Mouse (Mus musculus) MEL (cell line): Measurements from ENCODE around the gene Pip4k2c. TPM values are rescaled to one million over a fixed set of nuclear protein-coding genes. Genes with fewer than 3 reads are reported as not detected.

Experiments
- DNase-seq: peaks from one replicate; pipeline ENCODE4 v3.0.0; 2011; ENCODE audit warnings: low read depth, low spot score
- H3K27ac ChIP-seq: 2 replicates; pipeline ENCODE4 v1.5.1; 2012; ENCODE audit warnings: low read depth, mild to moderate bottlenecking, control low read depth, low read length, moderate library complexity; ENCODE audit not compliant: control insufficient read depth
- H3K27me3 ChIP-seq, 2 experiments: fragments of 150-350 bp in 1 of 2; sonication (generic) in 1 of 2; 2 replicates each; pipeline ENCODE4 v1.6.1; 2012; ENCODE audit warnings: low read length in 2 of 2, mild to moderate bottlenecking in 2 of 2, improper control_type of control experiment in 1 of 2, moderate library complexity in 1 of 2; ENCODE audit not compliant: insufficient read depth in 2 of 2, control insufficient read depth in 1 of 2
- H3K36me3 ChIP-seq, 2 experiments: 2 replicates each; pipeline ENCODE4 v1.6.1; 2012 to 2014; ENCODE audit warnings: low read length in 2 of 2, improper control_type of control experiment in 1 of 2, inconsistent platforms in 1 of 2, mild to moderate bottlenecking in 1 of 2; ENCODE audit not compliant: insufficient read depth in 2 of 2, control insufficient read depth in 1 of 2
- H3K4me1 ChIP-seq, 2 experiments: fragments of 150-350 bp in 1 of 2; sonication (generic) in 1 of 2; 2 replicates each; pipeline ENCODE4 v1.6.1; 2012; ENCODE audit warnings: low read length in 2 of 2, improper control_type of control experiment in 1 of 2, mild to moderate bottlenecking in 1 of 2; ENCODE audit not compliant: insufficient read depth in 2 of 2, control insufficient read depth in 1 of 2
- H3K4me3 ChIP-seq, 2 experiments: fragments of 150-350 bp in 1 of 2; sonication (generic) in 1 of 2; 2 replicates each; pipeline ENCODE4 v1.5.1; 2012; ENCODE audit warnings: low read depth in 2 of 2, low read length in 2 of 2, mild to moderate bottlenecking in 2 of 2, moderate library complexity in 2 of 2, control low read depth in 1 of 2, improper control_type of control experiment in 1 of 2; ENCODE audit not compliant: control insufficient read depth in 1 of 2, insufficient read depth in 1 of 2
- H3K79me2 ChIP-seq: 2 replicates; pipeline ENCODE4 v1.6.1; 2012; ENCODE audit warnings: mild to moderate bottlenecking, low read length, moderate library complexity; ENCODE audit not compliant: control insufficient read depth, poor library complexity, insufficient read depth
- H3K9ac ChIP-seq: 2 replicates; pipeline ENCODE4 v1.6.1; 2012; ENCODE audit warnings: low read depth, mild to moderate bottlenecking, control low read depth, low read length, moderate library complexity; ENCODE audit not compliant: control insufficient read depth, poor library complexity, severe bottlenecking
- H3K9me3 ChIP-seq: fragments of 150-350 bp; sonication (generic); replicated peaks from 2 replicates; pipeline ENCODE4 v1.6.1; 2012; ENCODE audit warnings: mild to moderate bottlenecking, low read length, improper control_type of control experiment, moderate library complexity; ENCODE audit not compliant: insufficient read depth
- BHLHE40 ChIP-seq: IDR thresholded peaks from 2 replicates; pipeline ENCODE4 v1.6.1; 2012; ENCODE audit warnings: low read depth, mild to moderate bottlenecking, inconsistent platforms, low read length, improper control_type of control experiment, borderline replicate concordance
- CHD1 ChIP-seq: IDR thresholded peaks from 2 replicates; pipeline ENCODE4 v1.6.1; 2012; ENCODE audit warnings: low read depth, mild to moderate bottlenecking, inconsistent platforms, low read length, improper control_type of control experiment
- CHD2 ChIP-seq: IDR thresholded peaks from 2 replicates; pipeline ENCODE4 v1.6.1; 2011; ENCODE audit warnings: low read length, improper control_type of control experiment
- CTCF ChIP-seq, 3 experiments: IDR thresholded peaks in 2 of 3; conservative IDR thresholded peaks in 1 of 3; 2 replicates each; pipeline ENCODE4 v1.5.1; 2011 to 2012; ENCODE audit warnings: low read length in 3 of 3, low read depth in 2 of 3, mild to moderate bottlenecking in 2 of 3, improper control_type of control experiment in 1 of 3, inconsistent platforms in 1 of 3, mixed read lengths in 1 of 3, moderate library complexity in 1 of 3; ENCODE audit not compliant: control insufficient read depth in 1 of 3, insufficient read depth in 1 of 3, poor library complexity in 1 of 3, severe bottlenecking in 1 of 3
- E2F4 ChIP-seq: IDR thresholded peaks from 2 replicates; pipeline ENCODE4 v1.6.1; 2011; ENCODE audit warnings: low read depth, low read length, improper control_type of control experiment, borderline replicate concordance
- ELF1 ChIP-seq: IDR thresholded peaks from 2 replicates; pipeline ENCODE4 v1.6.1; 2014; ENCODE audit warnings: low read depth, mild to moderate bottlenecking, inconsistent platforms, low read length, improper control_type of control experiment, moderate library complexity
- EP300 ChIP-seq, 2 experiments: IDR thresholded peaks; 2 replicates each; pipeline ENCODE4 v1.6.1; 2011; ENCODE audit warnings: improper control_type of control experiment in 2 of 2, low read length in 2 of 2, low read depth in 1 of 2, mild to moderate bottlenecking in 1 of 2
- ETS1 ChIP-seq: IDR thresholded peaks from 2 replicates; pipeline ENCODE4 v1.6.1; 2012; ENCODE audit warnings: low read depth, mild to moderate bottlenecking, inconsistent platforms, low read length, improper control_type of control experiment, moderate library complexity
- GABPA ChIP-seq: IDR thresholded peaks from 2 replicates; pipeline ENCODE4 v1.6.1; 2012; ENCODE audit warnings: low read depth, mild to moderate bottlenecking, inconsistent platforms, low read length, improper control_type of control experiment, moderate library complexity
- GATA1 ChIP-seq: IDR thresholded peaks from 2 replicates; pipeline ENCODE4 v1.6.1; 2011; ENCODE audit warnings: low read depth, low read length, improper control_type of control experiment
- HCFC1 ChIP-seq: IDR thresholded peaks from 2 replicates; pipeline ENCODE4 v1.6.1; 2012; ENCODE audit warnings: low read depth, mild to moderate bottlenecking, inconsistent platforms, low read length, improper control_type of control experiment, moderate library complexity
- KAT2A ChIP-seq: conservative IDR thresholded peaks from 2 replicates; pipeline ENCODE4 v1.6.1; 2012; ENCODE audit warnings: low read depth, low read length, improper control_type of control experiment, inconsistent platforms
- MAFK ChIP-seq: IDR thresholded peaks from 2 replicates; pipeline ENCODE4 v1.6.1; 2011; ENCODE audit warnings: low read depth, mild to moderate bottlenecking, low read length, improper control_type of control experiment, borderline replicate concordance
- MAX ChIP-seq: IDR thresholded peaks from 2 replicates; pipeline ENCODE4 v1.6.1; 2011; ENCODE audit warnings: low read length, improper control_type of control experiment
- MAZ ChIP-seq: IDR thresholded peaks from 2 replicates; pipeline ENCODE4 v1.6.1; 2012; ENCODE audit warnings: low read depth, mild to moderate bottlenecking, inconsistent platforms, low read length, improper control_type of control experiment
- MEF2A ChIP-seq: IDR thresholded peaks from 2 replicates; pipeline ENCODE4 v1.6.1; 2014; ENCODE audit warnings: low read depth, mild to moderate bottlenecking, inconsistent platforms, low read length, improper control_type of control experiment; ENCODE audit not compliant: poor library complexity, insufficient replicate concordance, severe bottlenecking; ENCODE audit errors: extremely low read depth
- MXI1 ChIP-seq: IDR thresholded peaks from 2 replicates; pipeline ENCODE4 v1.6.1; 2011; ENCODE audit warnings: mild to moderate bottlenecking, low read depth, low read length, improper control_type of control experiment
- MYB ChIP-seq: IDR thresholded peaks from 2 replicates; pipeline ENCODE4 v1.6.1; 2011; ENCODE audit warnings: mild to moderate bottlenecking, low read depth, low read length, improper control_type of control experiment
- MYC ChIP-seq: IDR thresholded peaks from 2 replicates; pipeline ENCODE4 v1.6.1; 2011; ENCODE audit warnings: low read depth, mild to moderate bottlenecking, low read length, improper control_type of control experiment, moderate library complexity
- NELFE ChIP-seq: IDR thresholded peaks from 2 replicates; pipeline ENCODE4 v1.6.1; 2011; ENCODE audit warnings: low read depth, low read length, improper control_type of control experiment
- NRF1 ChIP-seq: IDR thresholded peaks from 2 replicates; pipeline ENCODE4 v1.6.1; 2014; ENCODE audit warnings: low read depth, mild to moderate bottlenecking, inconsistent platforms, low read length, improper control_type of control experiment, moderate library complexity; ENCODE audit not compliant: poor library complexity, insufficient read depth, severe bottlenecking
- POLR2A ChIP-seq, 2 experiments: IDR thresholded peaks; 2 replicates each; pipeline ENCODE4 v1.6.1; 2011 to 2012; ENCODE audit warnings: low read length in 2 of 2, mild to moderate bottlenecking in 2 of 2, control low read depth in 1 of 2, improper control_type of control experiment in 1 of 2, low read depth in 1 of 2, moderate library complexity in 1 of 2; ENCODE audit not compliant: control insufficient read depth in 1 of 2, insufficient read depth in 1 of 2, poor library complexity in 1 of 2
- POLR2AphosphoS2 ChIP-seq: IDR thresholded peaks from 2 replicates; pipeline ENCODE4 v1.6.1; 2011; ENCODE audit warnings: low read length, improper control_type of control experiment
- POLR2AphosphoS5 ChIP-seq: IDR thresholded peaks from 2 replicates; pipeline ENCODE4 v1.6.1; 2012; ENCODE audit warnings: low read depth, borderline replicate concordance, mild to moderate bottlenecking, inconsistent platforms, low read length, moderate library complexity, mixed read lengths
- RAD21 ChIP-seq: IDR thresholded peaks from 2 replicates; pipeline ENCODE4 v1.6.1; 2011; ENCODE audit warnings: mild to moderate bottlenecking, low read depth, low read length, improper control_type of control experiment
- RCOR1 ChIP-seq: IDR thresholded peaks from 2 replicates; pipeline ENCODE4 v1.6.1; 2012; ENCODE audit warnings: low read depth, mild to moderate bottlenecking, inconsistent platforms, low read length, improper control_type of control experiment
- SIN3A ChIP-seq: IDR thresholded peaks from 2 replicates; pipeline ENCODE4 v1.6.1; 2012; ENCODE audit warnings: low read length, improper control_type of control experiment, inconsistent platforms
- TAL1 ChIP-seq: IDR thresholded peaks from 2 replicates; pipeline ENCODE4 v1.6.1; 2012; ENCODE audit warnings: mild to moderate bottlenecking, inconsistent platforms, low read length, moderate library complexity, mixed read lengths
- TBP ChIP-seq: IDR thresholded peaks from 2 replicates; pipeline ENCODE4 v1.8.0; 2011; ENCODE audit warnings: low read depth, low read length, improper control_type of control experiment
- TCF12 ChIP-seq: IDR thresholded peaks from 2 replicates; pipeline ENCODE4 v1.6.1; 2014; ENCODE audit warnings: low read depth, mild to moderate bottlenecking, inconsistent platforms, low read length, improper control_type of control experiment, moderate library complexity
- UBTF ChIP-seq: IDR thresholded peaks from 2 replicates; pipeline ENCODE4 v1.6.1; 2012; ENCODE audit warnings: low read depth, mild to moderate bottlenecking, inconsistent platforms, low read length, improper control_type of control experiment, moderate library complexity, borderline replicate concordance; ENCODE audit not compliant: insufficient read depth
- USF1 ChIP-seq: IDR thresholded peaks from 2 replicates; pipeline ENCODE4 v1.6.1; 2014; ENCODE audit warnings: low read depth, mild to moderate bottlenecking, inconsistent platforms, low read length, improper control_type of control experiment, moderate library complexity
- USF2 ChIP-seq, 2 experiments: IDR thresholded peaks; 2 replicates each; pipeline ENCODE4 v1.6.1; 2011 to 2012; ENCODE audit warnings: improper control_type of control experiment in 2 of 2, low read length in 2 of 2, borderline replicate concordance in 1 of 2, inconsistent platforms in 1 of 2, low read depth in 1 of 2, mild to moderate bottlenecking in 1 of 2; ENCODE audit not compliant: insufficient read depth in 1 of 2
- ZC3H11A ChIP-seq: IDR thresholded peaks from 2 replicates; pipeline ENCODE4 v1.6.1; 2012; ENCODE audit warnings: low read depth, mild to moderate bottlenecking, inconsistent platforms, low read length, improper control_type of control experiment
- ZKSCAN1 ChIP-seq: IDR thresholded peaks from 2 replicates; pipeline ENCODE4 v1.6.1; 2012; ENCODE audit warnings: low read depth, mild to moderate bottlenecking, inconsistent platforms, low read length, improper control_type of control experiment, moderate library complexity
- ZMIZ1 ChIP-seq: IDR thresholded peaks from 2 replicates; pipeline ENCODE4 v1.6.1; 2012; ENCODE audit warnings: low read depth, mild to moderate bottlenecking, inconsistent platforms, low read length, improper control_type of control experiment, moderate library complexity
- polyA plus RNA-seq, 2 experiments: library from polyadenylated mRNA; stranded (reverse) in 1 of 2; unstranded in 1 of 2; fragments of >175 nt in 1 of 2; fragments of >200 nt in 1 of 2; gene quantifications; 2 replicates each; pipeline versions ENCODE4 v1.2.1 to v1.2.4; 2012; ENCODE audit warnings: low replicate concordance in 2 of 2, low read depth in 1 of 2; ENCODE audit not compliant: insufficient read length in 2 of 2, insufficient read depth in 1 of 2, missing spikeins in 1 of 2
- total RNA-seq: library from RNA; depleted of rRNA; stranded (reverse); fragments of 300-350 nt; gene quantifications from 2 replicates; pipeline ENCODE4 v1.2.3, GENCODE M21; 2012

Pip4k2c gene
- total and polyA plus RNA-seq, 3 experiments: 31.9 to 58.2 TPM; not detected in 1

DNA sequence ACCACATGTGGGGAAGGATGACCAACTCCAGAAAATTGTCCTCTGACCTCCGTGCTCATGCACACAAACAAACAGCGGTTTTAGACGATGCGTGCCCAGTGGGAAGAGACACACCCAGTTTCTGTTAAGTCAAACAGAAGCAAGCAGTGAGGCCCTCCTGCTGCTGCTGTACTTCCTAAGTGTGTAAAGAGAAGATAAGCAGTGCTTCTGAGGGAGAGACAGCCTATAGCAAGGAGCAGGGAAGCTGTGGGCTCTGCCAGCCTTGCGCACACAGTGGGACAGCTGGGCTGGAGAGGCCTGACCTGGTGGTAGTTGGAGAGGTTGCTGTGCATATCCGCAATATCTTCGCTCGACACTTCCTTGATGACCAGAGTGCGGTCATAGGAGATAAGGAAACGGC, 6.0 kb downstream of the Pip4k2c start:
- peaks cover 21% of the 10 kb centered on the region for H3K79me2 ChIP-seq
- peak overlapping the region; percentile 94 for H3K27ac ChIP-seq
- peak overlapping the region; percentile 52 for H3K9ac ChIP-seq
- H3K9me3 ChIP-seq: no peaks in the 10 kb centered on the region
- H3K36me3 ChIP-seq: peaks cover 15 to 35% of the 10 kb centered on the region in 2 experiments
- H3K4me1 ChIP-seq: peaks cover 28 to 36% of the 10 kb centered on the region in 2 experiments
- DNase-seq: peak; percentile 92
- no peaks in the 10 kb centered on the region for H3K27me3 ChIP-seq
- TF ChIP-seq MXI1: peak; percentile 81
- peak; percentile 93 for TF ChIP-seq TAL1
- peak; percentile 94 for TF ChIP-seq SIN3A
- peak; percentile 26; the same call in 1 of the 2 replicates for TF ChIP-seq ELF1
- no peak for TF ChIP-seq POLR2AphosphoS5
- peak; percentile 89 for TF ChIP-seq ETS1
- TF ChIP-seq NELFE: peak; percentile 24; the same call in 1 of the 2 replicates
- TF ChIP-seq HCFC1: no peak; the same call in 1 of the 2 replicates
- TF ChIP-seq BHLHE40: peak; percentile 81; the same call in 1 of the 2 replicates
- TF ChIP-seq EP300 (IDR thresholded peaks at IDR 0.05; ENCODE audit: low read depth in 1 of 2, low read length in 2 of 2): peak; percentile 91 to 97
- TF ChIP-seq MYC: no peak
- peak; percentile 78 for TF ChIP-seq RCOR1
- TF ChIP-seq USF1: no peak
- no peak for TF ChIP-seq USF2 (IDR thresholded peaks at IDR 0.05; ENCODE audit: borderline replicate concordance in 1 of 2, insufficient read depth in 1 of 2, low read depth in 1 of 2, low read length in 2 of 2)
- TF ChIP-seq CHD1: no peak
- no peak for TF ChIP-seq CTCF (IDR thresholded peaks at IDR 0.05 in 2 of 3, conservative IDR thresholded peaks at IDR 0.05 in 1 of 3; ENCODE audit: control insufficient read depth in 1 of 3, insufficient read depth in 1 of 3, low read depth in 2 of 3, low read length in 3 of 3, poor library complexity in 1 of 3, severe bottlenecking in 1 of 3)
- no peak for TF ChIP-seq E2F4
- no peak for TF ChIP-seq CHD2
- peak; percentile 99 for TF ChIP-seq ZKSCAN1
- no peak for TF ChIP-seq RAD21
- no peak; the same call in 1 of the 2 replicates for TF ChIP-seq MEF2A
- no peak for TF ChIP-seq MAFK
- TF ChIP-seq MAZ: peak; percentile 84
- peak; percentile 58; the same call in 1 of the 2 replicates for TF ChIP-seq NRF1
- peak; percentile 84 for TF ChIP-seq ZMIZ1
- TF ChIP-seq MYB: peak; percentile 95
- peak; percentile 91 for TF ChIP-seq TBP
- TF ChIP-seq UBTF: 0 out of 2 replicates have a peak, but pooled peaks have one; percentile 40
- TF ChIP-seq GABPA: no peak
- TF ChIP-seq POLR2A (IDR thresholded peaks at IDR 0.05; ENCODE audit: control insufficient read depth in 1 of 2, insufficient read depth in 1 of 2, low read depth in 1 of 2, low read length in 2 of 2, poor library complexity in 1 of 2): no peak; a peak in 1 of 4 replicates
- TF ChIP-seq ZC3H11A: no peak
- TF ChIP-seq MAX: peak; percentile 71
- TF ChIP-seq POLR2AphosphoS2: no peak
- peak; percentile 85 for TF ChIP-seq GATA1
- no peak for TF ChIP-seq KAT2A
- TF ChIP-seq TCF12: peak; percentile 94
- H3K4me3 ChIP-seq: peak overlapping the region; percentile 2 to 6; a peak in 2 of 4 replicates
